Mouse (Mus musculus) intestine, postnatal 0 days (tissue): ENCODE results near the gene Shbg. TPM values are rescaled to one million over a fixed set of nuclear protein-coding genes. Genes with fewer than 3 reads are reported as not detected.

Experiments used
- ATAC-seq: fragments of 200-750 bp; cut with Nextera tagmentation; 2 replicates; pipeline ENCODE4 v1.8.0; 2017; ENCODE audit warnings: mild to moderate bottlenecking, moderate TSS enrichment, moderate library complexity
- H3K27ac ChIP-seq: fragments of 300-500 bp; sonication (generic); 2 replicates; pipeline ENCODE4 v1.5.1; 2014; ENCODE audit warnings: mild to moderate bottlenecking, low read depth, low read length, moderate library complexity
- H3K27me3 ChIP-seq: fragments of 300-500 bp; sonication (generic); replicated peaks from 2 replicates; pipeline ENCODE4 v1.6.1; 2014; ENCODE audit warnings: low read length, mixed read lengths; ENCODE audit not compliant: control insufficient read depth, insufficient read depth
- H3K36me3 ChIP-seq: fragments of 300-500 bp; sonication (generic); 2 replicates; pipeline ENCODE4 v1.6.1; 2014; ENCODE audit warnings: mild to moderate bottlenecking, moderate library complexity; ENCODE audit not compliant: control insufficient read depth, insufficient read depth
- H3K4me1 ChIP-seq: fragments of 300-500 bp; sonication (generic); replicated peaks from 2 replicates; pipeline ENCODE4 v1.6.1; 2014; ENCODE audit warnings: antibody characterized with exemption, low read length, mixed read lengths; ENCODE audit not compliant: control insufficient read depth, insufficient read depth
- H3K4me2 ChIP-seq: fragments of 300-500 bp; sonication (generic); replicated peaks from 2 replicates; pipeline ENCODE4 v1.6.1; 2014; ENCODE audit warnings: low read depth, mild to moderate bottlenecking, moderate library complexity
- H3K4me3 ChIP-seq: fragments of 300-500 bp; sonication (generic); 2 replicates; pipeline ENCODE4 v1.5.1; 2014; ENCODE audit warnings: low read depth, low read length
- H3K9ac ChIP-seq: fragments of 300-500 bp; sonication (generic); 2 replicates; pipeline ENCODE4 v1.6.1; 2014; ENCODE audit warnings: mild to moderate bottlenecking, low read depth, low read length
- H3K9me3 ChIP-seq: fragments of 300-500 bp; sonication (generic); 2 replicates; pipeline ENCODE4 v1.6.1; 2016; ENCODE audit warnings: mixed run types; ENCODE audit not compliant: control insufficient read depth
- CTCF ChIP-seq: sonication (generic); IDR thresholded peaks from 2 replicates; pipeline ENCODE4 v1.5.1; 2016; ENCODE audit warnings: low read depth, mild to moderate bottlenecking, control low read depth, antibody characterized with exemption, moderate library complexity
- WGBS: fragments of 180-500 bp; shearing (Covaris S2); extraction: QIAGEN DNeasy Blood & Tissue Kit; methylation state at CpG from one replicate; pipeline ENCODE4 v1.1.7; 2014; 5-methylcytosine and 5-hydroxymethylcytosine counted together
- polyA plus RNA-seq: library from polyadenylated mRNA; unstranded; fragments of >200 nt; fragmentation: Nextera tagmentation; extraction: Ambion mirVana; gene quantifications from 2 replicates; pipeline ENCODE4 v1.2.1, GENCODE M21; 2015

Shbg gene
- polyA plus RNA-seq, 1 experiment from 2014 or later, result not detected

DNA sequence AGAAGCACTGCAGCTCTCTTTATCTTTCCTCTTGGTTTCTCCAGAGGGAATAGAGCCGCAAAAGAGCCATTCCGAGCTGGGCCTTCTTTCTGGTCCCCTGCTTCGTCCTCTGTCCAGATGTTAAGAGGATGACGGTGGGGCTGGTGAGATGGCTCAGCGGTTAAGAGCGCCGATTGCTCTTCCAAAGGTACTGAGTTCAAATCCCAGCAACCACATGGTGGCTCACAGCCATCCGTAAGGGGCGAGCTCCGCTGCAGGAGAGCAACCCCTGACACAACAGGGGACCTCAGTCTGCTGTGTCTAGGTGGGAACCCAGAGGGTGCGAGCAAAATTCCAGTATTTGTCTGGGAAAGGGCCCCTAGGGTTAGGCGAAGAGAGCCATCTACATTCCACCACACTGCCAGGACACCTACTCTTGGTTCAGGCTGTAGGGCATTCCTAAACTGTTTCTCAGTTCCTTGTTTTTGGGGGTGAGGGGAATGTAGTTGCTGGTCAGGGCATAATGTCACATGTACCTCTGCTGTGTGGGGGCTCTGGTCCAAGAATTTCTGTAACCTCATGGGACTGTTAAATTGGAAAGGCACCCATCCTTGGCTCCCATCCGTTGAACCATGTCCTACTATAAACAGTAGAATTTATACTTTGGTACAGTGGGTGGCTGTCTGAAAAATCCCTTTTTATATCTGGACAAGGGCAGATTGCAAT is 45.4 kb upstream of the Shbg start:
- Histone ChIP-seq H3K9ac (peak overlapping the region; percentile 63), H3K36me3 (peaks cover 52% of the 10 kb centered on the region), H3K27ac (peak overlapping the region; percentile 93), H3K4me3 (peak overlapping the region; percentile 50), H3K4me1 (0 out of 2 replicates have a peak, but pooled peaks cover 8% of the 10 kb centered on the region), H3K27me3 (no peaks in the 10 kb centered on the region), H3K4me2 (peak overlapping the region; percentile 64), H3K9me3 (no peaks in the 10 kb centered on the region)
- TF ChIP-seq CTCF, result no peak
- no peak for ATAC-seq
- 63% methylated on average over 13 of the region's 13 CpGs for WGBS

DNA sequence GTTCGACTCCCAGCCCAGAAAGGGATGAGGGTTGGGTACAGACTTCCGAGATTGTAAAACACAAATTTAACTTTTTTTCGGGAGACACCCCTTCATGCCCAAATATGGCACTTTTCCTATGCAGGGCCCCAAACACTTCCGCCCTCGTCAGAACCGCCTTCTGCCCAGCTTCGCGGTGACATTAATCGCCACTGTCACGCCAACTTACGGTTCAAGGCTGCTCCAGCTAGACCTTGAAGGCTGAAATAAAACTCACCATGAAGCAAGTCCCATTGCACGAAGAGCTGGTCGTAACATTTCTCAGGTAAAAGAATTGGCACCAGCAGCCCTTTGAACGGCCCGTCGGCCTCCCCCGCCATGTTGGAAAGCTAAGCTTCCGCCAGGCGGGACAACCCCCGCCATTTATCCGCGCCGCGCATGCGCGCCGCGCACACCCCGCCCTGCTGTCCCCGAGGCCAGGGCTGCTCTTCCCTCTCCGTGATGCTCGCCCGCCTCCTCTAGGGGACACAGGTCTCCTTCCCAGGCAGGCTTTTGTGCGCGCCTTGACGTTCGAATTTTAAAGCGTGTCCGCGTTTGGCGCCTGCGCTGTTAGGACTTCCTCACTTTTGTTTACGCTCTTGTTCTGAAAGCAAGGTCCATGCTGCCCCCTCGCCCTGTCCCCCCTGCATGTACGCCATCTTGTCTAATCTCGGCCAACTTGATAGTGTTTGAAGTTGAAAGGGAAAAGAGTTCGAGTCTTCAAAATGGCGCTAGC is 44.7 kb upstream of the Shbg start, which contains the start of gene Mpdu1:
Gene Mpdu1, minus strand, starts transcription at position 430 of the 754 bp plus-strand sequence.
- peak; percentile 93 for ATAC-seq
- H3K4me1 ChIP-seq, result 0 out of 2 replicates have a peak, but pooled peaks cover 8% of the 10 kb centered on the region
- no peaks in the 10 kb centered on the region for H3K9me3 ChIP-seq
- peak within 1 kb of the TSS; percentile 93 for H3K27ac ChIP-seq
- H3K36me3 ChIP-seq, result peaks cover 52% of the 10 kb centered on the region
- TF ChIP-seq CTCF, result peak; percentile 72
- H3K4me2 ChIP-seq, result peak within 1 kb of the TSS; percentile 64
- peak within 1 kb of the TSS; percentile 50 for H3K4me3 ChIP-seq
- under 1% methylated on average over 48 of the region's 48 CpGs for WGBS
- H3K9ac ChIP-seq, result peak within 1 kb of the TSS; percentile 63
- H3K27me3 ChIP-seq, result no peaks in the 10 kb centered on the region

DNA sequence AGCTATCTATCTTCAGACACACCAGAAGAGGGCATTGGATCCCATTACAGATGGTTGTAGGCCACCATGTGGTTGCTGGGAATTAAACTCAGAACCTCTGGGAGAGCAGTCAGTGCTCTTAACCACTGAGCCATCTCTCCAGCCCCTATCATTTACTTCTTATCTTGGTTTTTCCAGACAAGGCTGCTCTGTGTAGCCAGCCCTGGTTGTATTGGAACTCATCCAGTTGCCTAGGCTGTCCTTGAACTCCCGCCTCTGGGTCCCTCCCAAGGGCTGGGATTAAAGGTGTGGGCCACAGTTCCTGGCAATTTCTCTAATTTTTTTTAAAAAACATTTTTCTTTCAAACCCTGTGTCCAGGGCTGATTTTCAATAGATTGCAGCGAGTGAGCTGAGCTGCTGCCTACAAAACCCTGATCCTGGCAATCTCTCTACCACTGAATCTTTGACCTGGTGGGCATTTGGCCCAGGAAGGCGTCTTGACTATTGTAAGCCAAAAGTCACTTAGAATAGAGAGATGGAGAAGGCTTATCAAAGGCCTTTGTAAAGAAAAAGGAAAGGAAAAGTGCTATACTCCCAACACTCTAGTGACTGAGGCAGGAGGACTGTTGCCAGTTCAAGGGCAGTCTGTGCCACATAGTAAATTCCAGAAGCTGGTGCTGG is 43.6 kb upstream of the Shbg start:
- Histone ChIP-seq H3K9me3 (no peaks in the 10 kb centered on the region), H3K27ac (no peak overlapping the region), H3K36me3 (peaks cover 55% of the 10 kb centered on the region), H3K9ac (no peak overlapping the region), H3K4me3 (peak overlapping the region; percentile 50; the same call in 1 of the 2 replicates), H3K4me1 (0 out of 2 replicates have a peak, but pooled peaks cover 8% of the 10 kb centered on the region), H3K27me3 (no peaks in the 10 kb centered on the region), H3K4me2 (peak overlapping the region; percentile 64)
- ATAC-seq, result no peak
- no peak for TF ChIP-seq CTCF
- 49% methylated on average over 3 of the region's 3 CpGs for WGBS

- Histone ChIP-seq H3K4me1 (no peaks in the 10 kb centered on the region), H3K4me2 (no peak overlapping the region), H3K27me3 (no peaks in the 10 kb centered on the region), H3K4me3 (no peak overlapping the region), H3K36me3 (peaks cover 45% of the 10 kb centered on the region), H3K9me3 (no peaks in the 10 kb centered on the region), H3K9ac (no peak overlapping the region), H3K27ac (no peak overlapping the region)
- WGBS, result 78% methylated on average over 15 of the region's 15 CpGs
- no peak for TF ChIP-seq CTCF
- no peak for ATAC-seq
These were observed 39.8 kb upstream of the Shbg start for GRCm38 (mm10) chr11:69657462-69657881.

DNA sequence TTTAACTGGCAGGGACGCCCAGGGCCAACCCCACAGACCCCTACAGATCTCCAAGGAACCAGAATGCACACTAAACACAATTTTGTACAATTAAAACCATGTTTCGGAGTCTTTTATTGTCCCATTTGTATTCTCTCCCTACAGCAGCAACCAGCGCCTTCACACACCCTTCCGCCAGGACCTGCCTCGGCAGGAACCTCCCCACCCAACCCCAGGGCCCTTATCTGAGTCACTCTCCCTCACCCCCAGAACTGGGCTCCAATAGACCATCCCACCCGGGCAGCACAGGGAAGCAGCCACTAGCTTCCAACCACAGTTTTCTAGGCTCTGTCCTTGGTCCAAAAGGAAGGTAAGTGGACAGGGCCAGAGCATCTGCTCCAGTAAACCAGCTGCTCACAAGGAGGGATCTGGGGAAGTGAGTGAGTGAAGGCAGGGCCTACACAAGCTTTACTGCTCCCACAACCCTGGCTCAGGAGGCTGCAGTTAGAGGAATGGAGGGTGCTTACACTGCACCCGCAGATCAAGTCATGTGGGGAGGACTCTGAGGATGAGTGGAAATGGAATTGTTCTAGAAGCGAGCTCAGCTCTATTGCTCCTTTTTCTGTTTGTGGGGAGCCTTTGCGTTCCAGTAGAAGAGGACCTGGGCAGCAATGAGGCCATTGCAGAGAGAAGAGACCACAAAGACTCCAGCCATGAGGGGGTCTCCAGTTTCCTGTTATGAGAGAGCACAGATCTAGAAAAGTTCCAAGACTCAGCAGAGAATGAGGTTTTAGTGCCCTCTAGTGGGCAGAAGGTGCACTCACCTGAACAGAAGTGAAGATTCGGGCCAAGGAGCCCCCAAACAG is 39.1 kb upstream of the Shbg start:
- no peak overlapping the region for H3K27ac ChIP-seq
- no peak overlapping the region for H3K9ac ChIP-seq
- 72% methylated on average over 10 of the region's 10 CpGs for WGBS
- no peaks in the 10 kb centered on the region for H3K27me3 ChIP-seq
- no peak overlapping the region for H3K4me3 ChIP-seq
- H3K4me1 ChIP-seq, result no peaks in the 10 kb centered on the region
- no peak overlapping the region for H3K4me2 ChIP-seq
- peak; percentile 82 for TF ChIP-seq CTCF
- no peaks in the 10 kb centered on the region for H3K9me3 ChIP-seq
- H3K36me3 ChIP-seq, result peaks cover 52% of the 10 kb centered on the region
- ATAC-seq, result no peak
